8 mouse cellular contexts compared by ENCODE assay signal in genomic region chr12:100187756-100188430, GRCm38 (mm10). TPM values are rescaled to one million over a fixed set of nuclear protein-coding genes. Genes with fewer than 3 reads are reported as not detected.
DNase-seq lines count a peak whose midpoint lies in the region; ATAC-seq and TF ChIP-seq lines count a peak whose summit lies in the region.

No protein-coding gene starts in this region.

- H3K27ac ChIP-seq in forebrain, embryonic 11.5 days (ENCODE audit: low read depth, low read length): peak overlapping the region; percentile 86
- peak overlapping the region; percentile 94 for H3K27ac ChIP-seq in stomach, embryonic 16.5 days (ENCODE audit: low read length)

- H3K4me2 ChIP-seq in forebrain, embryonic 11.5 days (ENCODE audit: low read depth, low read length, severe bottlenecking): peak overlapping the region; percentile 54
- peak overlapping the region; percentile 95 for H3K4me2 ChIP-seq in stomach, embryonic 16.5 days (ENCODE audit: low read depth, low read length)

- TF ChIP-seq CTCF in G1E (IDR thresholded peaks at IDR 0.05; ENCODE audit: low read depth, low read length): no peak
- no peak for TF ChIP-seq CTCF in lung, adult 2 months (IDR thresholded peaks at IDR 0.05; ENCODE audit: insufficient read depth, low read length)

- H3K4me1 ChIP-seq in G1E (ENCODE audit: insufficient read depth, low read depth, low read length): peaks cover 55% of the 10 kb centered on the region
- peaks cover 4% of the 10 kb centered on the region; the same call in 1 of the 2 replicates for H3K4me1 ChIP-seq in forebrain, embryonic 11.5 days (replicated peaks; ENCODE audit: control insufficient read depth, insufficient read depth, low read length)
- peaks cover 3% of the 10 kb centered on the region; the same call in 1 of the 2 replicates for H3K4me1 ChIP-seq in lung, adult 2 months (ENCODE audit: control insufficient read depth, insufficient read depth, low read length)
- H3K4me1 ChIP-seq in stomach, embryonic 16.5 days (ENCODE audit: control insufficient read depth, insufficient read depth, low read length): peaks cover 14% of the 10 kb centered on the region; the same call in 1 of the 2 replicates

- H3K27me3 ChIP-seq in G1E (ENCODE audit: insufficient read depth, low read length): peaks cover 5% of the 10 kb centered on the region; the same call in 1 of the 2 replicates
- H3K27me3 ChIP-seq in forebrain, embryonic 11.5 days (ENCODE audit: control insufficient read depth, insufficient read depth, low read length): no peaks in the 10 kb centered on the region
- H3K27me3 ChIP-seq in stomach, embryonic 16.5 days (ENCODE audit: control insufficient read depth, insufficient read depth, low read length): no peaks in the 10 kb centered on the region

- peak; percentile 34 to 37 for DNase-seq in frontal cortex, postnatal 36 days (ENCODE audit: low spot score in 2 of 2)
- DNase-seq in frontal cortex, postnatal 10 days (ENCODE audit: low spot score in 2 of 2): no peak
- peak; percentile 43 for DNase-seq in G1E (ENCODE audit: low spot score)
- DNase-seq in forebrain, embryonic 11.5 days (ENCODE audit: low spot score): no peak
- DNase-seq in kidney, adult 11 months: peak; percentile 54
- DNase-seq in lung, adult 2 months: peak; percentile 56
- DNase-seq in layer of hippocampus, postnatal 14 days (ENCODE audit: low spot score in 2 of 2): no peak

- no peaks in the 10 kb centered on the region for H3K36me3 ChIP-seq in G1E (replicated peaks)
- no peaks in the 10 kb centered on the region for H3K36me3 ChIP-seq in forebrain, embryonic 11.5 days (ENCODE audit: control insufficient read depth, insufficient read depth, low read length)
- no peaks in the 10 kb centered on the region for H3K36me3 ChIP-seq in stomach, embryonic 16.5 days (ENCODE audit: control insufficient read depth, insufficient read depth, low read length)

- 0 out of 2 replicates have a peak, but pooled peaks have one; percentile 4 for TF ChIP-seq POLR2A in lung, adult 2 months (IDR thresholded peaks at IDR 0.05; ENCODE audit: borderline replicate concordance, extremely low read depth, low read depth, low read length)

- no peak for ATAC-seq in G1E (ENCODE audit: extremely low read depth, insufficient number of reproducible peaks, low FRiP score, poor library complexity, severe bottlenecking)
- no peak for ATAC-seq in forebrain, embryonic 11.5 days (replicated peaks; ENCODE audit: low FRiP score)
- ATAC-seq in stomach, embryonic 16.5 days (ENCODE audit: insufficient read depth, low FRiP score): no peak

- peak overlapping the region; percentile 75 for H3K4me3 ChIP-seq in G1E (ENCODE audit: low read depth, low read length)
- peak overlapping the region; percentile 64 for H3K4me3 ChIP-seq in forebrain, embryonic 11.5 days (ENCODE audit: low read depth, low read length)
- peak overlapping the region; percentile 79 for H3K4me3 ChIP-seq in lung, adult 2 months (replicated peaks; ENCODE audit: extremely low read depth, low read depth, low read length)
- peak overlapping the region; percentile 61 for H3K4me3 ChIP-seq in stomach, embryonic 16.5 days (replicated peaks; ENCODE audit: low read length)

- H3K9ac ChIP-seq in forebrain, embryonic 11.5 days (ENCODE audit: low read length): peak overlapping the region; percentile 69
- peak overlapping the region; percentile 84 for H3K9ac ChIP-seq in stomach, embryonic 16.5 days (ENCODE audit: low read length)

- WGBS in forebrain, embryonic 11.5 days: 2% methylated on average over 29 of the region's 29 CpGs
- WGBS in lung, adult 2 months: 1% methylated on average over 29 of the region's 29 CpGs
- 1% methylated on average over 29 of the region's 29 CpGs for WGBS in stomach, embryonic 16.5 days

- H3K9me3 ChIP-seq in G1E (replicated peaks): peaks cover 4% of the 10 kb centered on the region
- H3K9me3 ChIP-seq in forebrain, embryonic 11.5 days (ENCODE audit: control insufficient read depth, low read length): no peaks in the 10 kb centered on the region
- peaks cover 3% of the 10 kb centered on the region; the same call in 1 of the 2 replicates for H3K9me3 ChIP-seq in stomach, embryonic 16.5 days (replicated peaks; ENCODE audit: control insufficient read depth, low read length)

RNA-seq across cellular contexts. Expression of gene Calm1, which starts 11.3 kb away (rescaled TPM):
- total RNA-seq in G1E (2014; fragmentation: Nextera tagmentation) (853 and 995 TPM in 2 replicates), G1E (2017) (733 and 749 TPM in 2 replicates)
- 1,086 and 1,351 TPM in 2 replicates for polyA plus RNA-seq in G1E (2012)
- polyA plus RNA-seq in forebrain, embryonic 11.5 days (2014; fragmentation: Nextera tagmentation; extraction: Ambion mirVana): 1,244 and 1,283 TPM in 2 replicates
- 399 and 586 TPM in 2 replicates for polyA plus RNA-seq in lung, adult 2 months (2012; rRNA removed)
- 1,641 and 1,693 TPM in 2 replicates for polyA plus RNA-seq in stomach, embryonic 16.5 days (2015; fragmentation: Nextera tagmentation; extraction: Ambion mirVana)
- 1,000 to 10,000 TPM; 1,788 to 1,825 TPM for total RNA-seq in layer of hippocampus, postnatal 14 days (2021)

RNA-seq across cellular contexts. Expression of gene Nrde2, which starts 28.4 kb away (rescaled TPM):
- total RNA-seq in G1E (2014; fragmentation: Nextera tagmentation): 10.2 and 12.3 TPM in 2 replicates
- total RNA-seq in G1E (2017): 33.6 and 36.2 TPM in 2 replicates
- polyA plus RNA-seq in G1E (2012): 10.8 and 11.0 TPM in 2 replicates
- polyA plus RNA-seq in forebrain, embryonic 11.5 days (2014; fragmentation: Nextera tagmentation; extraction: Ambion mirVana): 14.4 and 16.2 TPM in 2 replicates
- 7.0 and 11.6 TPM in 2 replicates for polyA plus RNA-seq in lung, adult 2 months (2012; rRNA removed)
- 9.2 and 11.1 TPM in 2 replicates for polyA plus RNA-seq in stomach, embryonic 16.5 days (2015; fragmentation: Nextera tagmentation; extraction: Ambion mirVana)
- total RNA-seq in layer of hippocampus, postnatal 14 days (2021): 10 to 100 TPM; 19.3 to 21.0 TPM

Comparison
In these comparisons a context has a peak if more than half of its experiments do, and no peak if none do; other contexts are left out.
1. DNase-seq: peak in frontal cortex, postnatal 36 days (2 of 2), G1E (single experiment), kidney, adult 11 months (single experiment) and lung, adult 2 months (single experiment); none in frontal cortex, postnatal 10 days (0 of 2), forebrain, embryonic 11.5 days (single experiment) and layer of hippocampus, postnatal 14 days (0 of 2).
2. Peak in every context shown above with its lines, with median percentiles within 50 percentile points of each other: H3K4me3 ChIP-seq.